Comparison of ENCODE assay signal across 11 mouse cellular contexts in the genomic region with DNA sequence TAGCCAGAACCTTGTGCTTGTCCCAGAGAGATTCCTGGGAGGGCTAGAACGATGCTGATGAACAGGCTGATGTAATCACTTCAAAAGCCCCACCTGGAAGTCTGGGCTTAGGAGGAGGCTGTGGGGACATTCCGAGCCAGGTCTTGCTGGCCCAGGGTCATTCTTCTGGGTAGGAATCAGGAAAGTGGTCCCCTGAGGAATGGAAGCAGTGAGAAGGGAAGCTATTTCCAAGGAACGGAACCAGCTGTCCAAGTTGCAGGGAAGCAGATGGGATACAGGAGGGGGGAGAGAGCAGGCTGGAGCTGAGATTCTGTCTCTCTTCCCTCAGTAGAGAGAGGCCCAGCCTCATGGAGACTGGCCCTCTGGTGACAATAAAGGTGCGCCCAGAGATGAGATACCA.
DNase-seq lines count a peak whose midpoint lies in the region; ATAC-seq lines count a peak whose summit lies in the region.
"Had no signal": no experiment of that assay in that cellular context is flagged by ENCODE, and none has a peak within 500 bp of the region (broad histone marks: within the 10 kb centered on the region; RNA-seq: fewer than 3 reads in every experiment).

No protein-coding gene starts in this region.

- ATAC-seq in liver, embryonic 12.5 days = no peak

- peak; percentile 32 to 49 for DNase-seq in cerebellum, postnatal 14 days
- no peak for DNase-seq in cerebellum, adult 11 months
- DNase-seq in layer of hippocampus, adult 18-20 months (ENCODE audit: low spot score in 2 of 2) = peak; percentile 29 to 68
- no peak for DNase-seq in layer of hippocampus, postnatal 10 days (ENCODE audit: low spot score in 2 of 2)
- DNase-seq in gastrocnemius, adult 18-20 months (ENCODE audit: low spot score) = peak; percentile 77
- peak; percentile 30 to 34 for DNase-seq in layer of hippocampus, adult 8-10 months (ENCODE audit: low spot score in 2 of 2)
- no peak for DNase-seq in thymus, postnatal 10 days (ENCODE audit: low spot score in 2 of 2)
- DNase-seq: adrenal gland, postnatal 25 days; kidney, adult 2 months had no signal

- WGBS in liver, embryonic 12.5 days (ENCODE audit: insufficient replicate concordance) = 71% methylated on average over 4 of the region's 4 CpGs

- H3K36me3 ChIP-seq in liver, embryonic 12.5 days = no peaks in the 10 kb centered on the region
- H3K36me3 ChIP-seq: midbrain, embryonic 10.5 days had no signal

- H3K4me2 ChIP-seq in liver, embryonic 12.5 days = no peak overlapping the region

- H3K4me1 ChIP-seq in liver, embryonic 12.5 days = peaks cover 8% of the 10 kb centered on the region
- H3K4me1 ChIP-seq: midbrain, embryonic 10.5 days had no signal

- H3K9me3 ChIP-seq in liver, embryonic 12.5 days (replicated peaks) = no peaks in the 10 kb centered on the region
- H3K9me3 ChIP-seq: midbrain, embryonic 10.5 days had no signal

- H3K27me3 ChIP-seq in liver, embryonic 12.5 days (replicated peaks) = no peaks in the 10 kb centered on the region

- H3K4me3 ChIP-seq in liver, embryonic 12.5 days = no peak overlapping the region
- H3K4me3 ChIP-seq: midbrain, embryonic 10.5 days had no signal

- H3K27ac ChIP-seq in liver, embryonic 12.5 days = no peak overlapping the region
- H3K27ac ChIP-seq: midbrain, embryonic 10.5 days had no signal

- no peak overlapping the region for H3K9ac ChIP-seq in liver, embryonic 12.5 days

Comparison
In these comparisons a context has a peak if more than half of its experiments do, and no peak if none do; other contexts are left out.
1. DNase-seq: peak in cerebellum, postnatal 14 days (2 of 2), layer of hippocampus, adult 18-20 months (2 of 2), gastrocnemius, adult 18-20 months (single experiment) and layer of hippocampus, adult 8-10 months (2 of 2); none in cerebellum, adult 11 months (single experiment), layer of hippocampus, postnatal 10 days (0 of 2) and thymus, postnatal 10 days (0 of 2).